Mouse (Mus musculus): ENCODE measurements around the gene 8030411F24Rik.
A peak's percentile ranks its signal among the peaks of the same experiment; 100 is the strongest.
"Not testable (repeated sequence)": the region's sequence is repeated elsewhere in the genome, so short reads cannot be mapped to it uniquely, and the experiment has no call there.

8030411F24Rik gene

DNA sequence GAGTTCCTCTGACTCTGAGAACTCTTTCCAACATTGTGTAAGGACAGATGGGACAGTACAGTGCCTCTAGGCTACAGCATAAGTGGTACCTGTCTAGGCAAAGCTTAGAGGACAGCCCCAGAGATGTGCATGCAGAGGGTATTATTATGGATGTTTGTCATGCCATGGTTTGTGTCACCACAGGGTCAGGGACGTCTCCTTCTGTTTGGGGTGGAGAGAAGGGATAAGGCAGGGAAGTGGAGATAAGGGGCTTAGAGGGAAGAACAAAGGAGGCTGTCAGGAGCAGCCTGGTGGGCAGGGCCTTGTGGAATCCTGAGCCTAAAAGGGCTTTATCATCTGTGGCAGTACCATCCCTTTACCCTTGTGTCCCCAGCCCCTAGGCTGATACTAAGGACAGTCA is at the start of gene 8030411F24Rik:
Gene 8030411F24Rik, plus strand, starts transcription at position 301 of the 400 bp plus-strand sequence.
- DNase-seq (ENCODE audit: low spot score in 2 of 2) = no peak

DNA sequence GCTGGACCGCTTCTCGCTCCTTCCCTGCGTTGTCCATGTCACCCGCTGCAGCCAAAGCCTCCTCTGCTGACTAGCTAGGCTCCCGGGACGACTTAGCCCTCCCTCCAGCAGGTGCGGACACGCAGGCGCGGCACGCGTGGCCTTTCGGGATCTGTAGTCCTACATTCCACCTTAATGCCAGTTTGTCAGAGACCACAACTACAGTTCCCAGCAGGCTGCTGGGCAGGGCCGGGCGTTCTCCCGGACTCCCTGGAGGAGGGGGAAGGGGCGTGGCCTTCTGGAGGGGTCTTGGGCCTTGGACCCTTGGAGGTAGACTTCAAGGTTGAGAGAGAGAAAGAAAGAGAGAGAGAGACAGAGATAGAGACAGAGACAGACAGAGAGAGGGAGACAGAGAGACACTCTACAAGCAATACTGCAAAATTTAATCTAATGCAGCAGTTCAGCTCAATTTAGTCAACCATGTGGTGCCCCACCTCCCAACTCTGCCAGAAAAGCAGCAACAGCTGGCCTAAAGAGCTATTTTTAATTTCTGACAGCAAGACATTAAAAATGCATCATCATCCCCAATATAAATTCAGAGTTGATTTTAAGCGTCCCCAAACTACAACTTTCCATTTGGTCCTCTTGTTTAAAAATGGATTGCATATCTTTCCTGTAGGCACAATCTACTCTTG is 49.3 kb upstream of the 8030411F24Rik start, which contains the start of gene Napb:
Gene Napb, minus strand, starts transcription at position 141 of the 674 bp plus-strand sequence.
- DNase-seq (ENCODE audit: low spot score in 2 of 2) = peak; percentile 81 to 87

DNA sequence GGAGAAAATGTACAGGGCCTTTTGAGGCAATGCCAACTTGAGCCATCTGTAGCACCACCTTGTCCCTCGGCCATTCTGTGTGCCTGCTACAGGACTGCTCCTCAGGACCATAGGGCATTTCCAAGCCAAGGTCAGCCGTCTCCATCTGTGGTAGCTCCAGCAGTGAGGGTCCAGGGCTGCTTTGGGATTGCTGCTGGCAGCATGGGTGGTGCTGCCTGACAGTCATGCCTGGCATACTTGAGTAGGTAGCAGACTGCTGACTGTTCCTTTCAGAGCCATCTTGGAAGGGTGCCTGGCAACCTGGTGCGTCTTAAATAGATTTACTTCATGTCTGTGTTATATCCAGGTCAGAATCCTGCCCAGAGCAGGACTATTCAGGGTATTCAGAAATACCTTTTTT is 38.8 kb upstream of the 8030411F24Rik start:
- DNase-seq (ENCODE audit: low spot score in 2 of 2) = peak in 1 of 2 experiments; percentile 40

DNA sequence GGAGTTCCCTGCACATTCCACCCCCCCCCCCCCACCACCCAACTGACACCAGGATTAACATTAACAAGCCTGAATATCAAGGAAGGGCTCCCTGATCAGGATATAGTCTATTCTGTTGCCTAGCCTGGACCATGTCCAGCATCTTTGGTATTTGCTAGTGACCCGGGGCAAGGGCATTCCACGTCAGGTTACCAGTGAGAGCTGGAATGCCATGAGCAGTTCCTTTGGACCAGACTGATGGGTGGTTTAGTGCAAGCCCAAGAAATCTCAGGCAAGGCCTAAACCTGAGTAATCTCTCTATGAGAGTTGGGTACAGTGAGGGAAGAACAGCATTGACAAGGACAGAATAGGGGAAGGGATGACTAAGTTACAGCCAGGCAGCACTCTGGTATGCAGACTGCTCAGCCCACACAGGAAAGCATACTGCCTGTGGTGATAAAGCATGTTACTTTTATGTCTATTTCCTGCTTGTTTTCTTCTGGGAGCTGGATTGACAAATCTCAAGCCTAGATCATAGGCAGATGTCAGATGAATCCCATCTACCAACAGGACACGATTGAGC is 37.9 kb upstream of the 8030411F24Rik start:
- DNase-seq (ENCODE audit: low spot score in 2 of 2) = no peak

DNA sequence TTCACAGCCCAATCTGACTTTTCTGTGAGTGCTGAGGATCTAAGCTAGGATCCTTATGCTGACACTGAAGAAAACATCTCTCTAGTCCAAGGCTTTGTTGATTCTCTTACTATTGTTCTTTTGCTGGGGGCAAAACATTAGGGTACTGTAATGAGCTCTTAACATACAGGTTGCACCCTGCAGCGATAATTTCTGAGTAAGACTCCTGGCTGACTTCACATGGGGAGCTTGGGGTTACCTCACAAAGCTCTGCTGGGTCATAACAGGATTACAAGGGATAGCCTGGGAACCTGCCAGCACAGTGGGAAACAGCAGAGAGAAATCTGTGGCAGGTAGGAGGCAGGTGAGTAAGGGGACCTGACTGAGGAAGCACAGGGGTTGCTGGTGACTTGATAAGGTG is 31.8 kb upstream of the 8030411F24Rik start, which contains the start of gene Cstl1:
Gene Cstl1, plus strand, starts transcription at position 301 of the 400 bp plus-strand sequence.
- DNase-seq (ENCODE audit: low spot score in 2 of 2) = no peak

DNA sequence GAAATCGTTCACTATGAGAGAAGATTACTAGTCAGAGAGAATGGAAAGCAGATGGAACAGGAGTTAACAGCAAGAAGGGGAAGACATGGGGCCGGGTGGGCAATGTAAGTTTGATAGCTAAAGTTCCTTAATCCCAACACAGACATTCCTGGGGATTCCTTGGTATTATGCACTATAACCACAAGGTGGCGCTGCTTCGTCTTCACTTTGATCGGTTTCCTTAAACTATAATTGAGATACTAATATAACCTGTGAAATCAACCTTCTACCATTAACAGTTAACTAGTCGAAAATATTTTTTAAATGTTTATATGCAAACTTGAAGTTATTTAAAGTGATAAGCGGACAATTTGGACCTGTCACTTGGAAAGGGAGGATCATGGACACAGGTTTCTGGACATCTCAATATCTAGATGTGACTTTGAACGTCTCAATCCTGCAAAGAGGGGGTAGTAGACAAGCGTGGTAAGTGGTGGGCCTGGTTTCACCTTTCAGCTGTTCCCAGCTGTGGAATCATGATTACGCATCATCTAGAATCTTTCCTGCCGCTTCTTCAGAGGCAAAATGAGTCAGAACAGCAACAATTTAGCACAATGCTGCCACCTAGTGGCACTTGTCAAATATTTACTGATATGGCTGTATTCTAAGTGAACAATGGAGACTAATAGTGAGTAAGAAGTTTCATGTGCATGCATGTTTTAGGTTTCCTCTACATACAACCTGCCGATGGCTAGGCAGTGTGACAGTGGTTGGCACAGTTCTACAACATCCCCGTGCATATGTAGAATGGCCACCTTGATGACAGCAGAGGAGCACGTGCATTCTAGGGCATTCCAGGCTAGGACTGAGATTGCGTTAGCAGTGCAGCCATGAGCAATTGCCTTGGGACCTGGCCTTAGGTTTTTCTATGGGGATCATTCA is 29.7 kb upstream of the 8030411F24Rik start:
- peak; percentile 42 to 63 for DNase-seq (ENCODE audit: low spot score in 2 of 2)

DNA sequence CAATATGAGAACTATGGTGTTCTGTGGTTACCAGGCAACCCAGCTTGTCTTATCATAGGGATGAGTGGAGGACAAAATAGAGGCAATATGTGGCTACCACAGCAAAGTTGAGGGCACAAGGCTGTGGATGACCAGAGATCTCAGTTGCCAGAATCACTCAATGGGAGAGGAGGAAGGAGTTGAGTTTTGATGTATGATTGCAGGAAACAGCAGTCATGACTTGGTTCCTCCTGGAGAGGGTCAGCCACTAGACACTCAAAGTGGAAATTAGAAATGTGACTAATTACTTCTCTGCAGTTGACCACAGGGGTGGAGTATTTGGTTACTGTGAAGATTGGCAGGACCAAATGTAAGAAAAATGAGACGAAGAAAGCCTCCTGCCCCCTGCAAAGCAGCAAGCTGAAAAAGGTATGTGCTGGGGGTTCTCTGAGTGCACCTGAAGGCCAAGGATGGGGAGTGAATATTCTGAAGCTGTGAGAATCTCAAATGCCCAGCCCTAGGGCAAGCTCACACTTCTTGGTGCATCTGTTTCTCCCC is 27.4 kb upstream of the 8030411F24Rik start:
- DNase-seq (ENCODE audit: low spot score in 2 of 2) = no peak

DNA sequence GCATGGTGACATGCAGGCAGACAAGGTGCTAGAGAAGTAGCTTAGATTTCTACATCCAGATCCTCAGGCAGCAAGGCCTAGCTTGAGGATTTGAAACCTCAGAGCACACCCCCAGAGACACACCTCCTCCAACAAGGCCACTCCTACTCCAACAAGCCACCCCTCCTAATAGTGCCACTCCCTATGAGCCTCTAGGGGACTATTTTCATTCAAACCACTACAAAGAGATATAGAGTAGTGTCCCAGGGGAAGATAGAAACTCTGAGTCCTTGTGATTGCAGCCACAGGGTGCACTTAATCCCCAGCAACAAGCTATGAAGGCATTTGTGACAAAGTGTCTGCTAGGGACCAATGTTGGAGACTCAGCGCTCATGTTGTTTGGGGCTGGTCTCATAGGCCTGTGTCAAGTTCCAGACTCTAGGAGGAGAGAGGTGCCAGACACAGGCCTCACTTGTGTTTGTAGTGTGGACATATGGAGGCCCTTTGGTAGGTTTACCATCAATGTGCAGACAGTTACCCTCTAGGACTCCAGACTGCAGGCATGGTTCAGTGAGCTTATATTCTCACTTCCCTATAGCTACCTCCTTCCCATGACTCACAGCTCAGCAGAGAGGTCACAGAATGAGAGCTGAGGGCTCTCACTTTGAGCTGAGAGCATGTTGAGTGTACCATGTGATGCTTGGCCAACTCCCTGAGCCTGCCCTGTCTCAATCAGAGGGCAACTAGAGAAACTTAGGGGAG is 18.0 kb upstream of the 8030411F24Rik start:
- DNase-seq (ENCODE audit: low spot score in 2 of 2) = no peak

DNA sequence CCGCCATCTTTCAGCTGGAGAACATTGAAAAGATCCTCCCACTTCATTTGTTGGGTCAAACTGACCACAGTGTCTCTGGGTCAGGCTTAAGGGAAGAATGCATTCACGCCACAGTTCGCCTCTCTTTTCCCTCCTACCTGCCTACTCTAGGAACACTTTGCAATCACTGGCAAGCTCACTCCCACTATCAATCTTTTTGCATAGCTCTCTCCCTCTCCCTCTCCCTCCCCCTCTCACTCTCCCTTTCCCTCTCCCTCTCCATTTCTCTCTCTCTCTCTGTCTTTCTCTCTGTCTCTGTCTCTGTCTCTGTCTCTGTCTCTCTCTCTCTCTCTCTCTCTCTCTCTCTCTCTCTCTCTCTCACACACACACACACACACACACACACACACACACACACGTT is 10.4 kb upstream of the 8030411F24Rik start, which contains the start of gene Cst11:
Gene Cst11, minus strand, starts transcription at position 101 of the 400 bp plus-strand sequence.
- DNase-seq (ENCODE audit: low spot score in 2 of 2) = not testable (repeated sequence)

DNA sequence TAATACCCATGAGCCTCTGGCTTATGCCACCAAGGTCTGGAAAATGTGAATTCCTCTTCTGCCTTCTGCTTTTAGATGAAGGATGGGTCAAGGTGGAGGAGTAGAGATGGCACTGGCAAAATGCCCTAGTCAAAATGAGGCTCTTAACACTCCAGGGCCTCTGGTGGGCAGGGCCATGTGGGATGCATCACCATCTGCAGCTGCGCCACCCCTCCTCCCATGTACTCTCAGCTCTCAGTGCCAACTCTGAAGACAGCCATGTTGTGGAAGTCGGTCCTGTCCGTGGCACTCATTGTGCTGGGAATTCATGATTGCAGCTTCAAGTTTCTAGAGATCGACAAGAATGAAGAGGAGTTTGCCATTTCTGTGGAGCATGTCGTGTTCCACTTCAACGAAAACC is 7.3 kb downstream of the 8030411F24Rik start, which contains the start of gene Cst12:
Gene Cst12, plus strand, starts transcription at position 220 of the 400 bp plus-strand sequence.
- DNase-seq (ENCODE audit: low spot score in 2 of 2) = no peak

DNA sequence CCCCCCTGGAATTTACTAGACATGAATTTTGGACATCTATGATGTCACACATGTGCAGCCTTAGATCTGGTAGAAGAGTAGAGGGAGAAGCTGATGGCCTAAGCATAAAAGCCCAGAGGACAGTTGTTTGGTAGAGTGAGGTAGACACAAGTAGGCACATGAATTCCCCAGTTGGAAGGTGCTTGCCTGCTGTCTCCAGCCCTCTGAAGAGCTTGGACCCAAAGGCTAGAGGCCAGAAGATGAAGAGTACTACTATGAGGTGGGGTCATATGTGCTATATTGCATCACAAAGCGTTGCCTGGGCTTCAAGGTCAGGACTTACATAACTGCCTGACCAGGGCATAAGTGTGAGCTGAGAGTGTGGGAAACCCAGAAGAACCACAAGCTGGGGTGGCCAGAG is 16.7 kb downstream of the 8030411F24Rik start, which contains the start of gene Cst8:
Gene Cst8, plus strand, starts transcription at position 301 of the 400 bp plus-strand sequence.
- no peak for DNase-seq (ENCODE audit: low spot score in 2 of 2)

DNA sequence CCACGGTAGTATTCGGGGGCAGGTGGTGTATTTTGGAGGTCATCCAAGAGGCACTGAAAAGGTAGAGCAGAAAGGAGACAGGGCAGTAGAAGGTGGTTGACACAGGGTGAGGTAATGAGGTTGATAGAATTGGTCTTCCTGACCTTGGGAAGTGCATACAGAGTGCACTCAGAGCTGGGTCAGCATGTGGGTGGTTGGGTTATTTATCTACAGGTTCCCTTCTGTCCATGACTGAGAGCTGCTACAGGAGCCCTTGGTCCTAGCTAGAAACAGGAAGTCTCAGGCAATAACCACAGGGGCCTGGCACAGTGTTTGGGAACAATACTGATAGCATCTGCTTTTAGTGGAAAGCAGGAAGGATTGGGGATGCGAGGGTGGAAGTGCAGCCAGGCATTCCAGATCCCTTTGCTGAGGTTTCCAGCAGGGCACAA is 19.7 kb downstream of the 8030411F24Rik start:
- DNase-seq (ENCODE audit: low spot score in 2 of 2) = peak in 1 of 2 experiments; percentile 4

DNA sequence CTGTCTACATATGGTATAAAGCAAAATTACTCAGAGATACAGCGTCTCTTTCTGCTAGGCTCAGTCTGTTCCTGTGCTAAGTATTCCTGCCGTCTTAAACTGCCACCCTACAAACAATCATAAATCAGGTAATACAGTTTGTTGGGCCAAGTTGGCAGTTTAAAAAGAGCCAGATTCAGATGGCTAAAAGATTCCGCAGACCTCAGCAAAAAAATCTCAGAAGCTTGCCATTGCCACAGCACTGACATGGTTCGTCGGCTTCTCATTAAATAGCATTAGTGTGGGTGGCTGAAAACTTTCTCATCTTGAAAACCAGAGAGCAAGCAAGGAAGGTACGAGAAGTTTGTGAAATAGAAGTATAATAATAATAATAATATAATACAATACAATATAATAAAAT is 24.9 kb downstream of the 8030411F24Rik start:
- no peak for DNase-seq (ENCODE audit: low spot score in 2 of 2)

DNA sequence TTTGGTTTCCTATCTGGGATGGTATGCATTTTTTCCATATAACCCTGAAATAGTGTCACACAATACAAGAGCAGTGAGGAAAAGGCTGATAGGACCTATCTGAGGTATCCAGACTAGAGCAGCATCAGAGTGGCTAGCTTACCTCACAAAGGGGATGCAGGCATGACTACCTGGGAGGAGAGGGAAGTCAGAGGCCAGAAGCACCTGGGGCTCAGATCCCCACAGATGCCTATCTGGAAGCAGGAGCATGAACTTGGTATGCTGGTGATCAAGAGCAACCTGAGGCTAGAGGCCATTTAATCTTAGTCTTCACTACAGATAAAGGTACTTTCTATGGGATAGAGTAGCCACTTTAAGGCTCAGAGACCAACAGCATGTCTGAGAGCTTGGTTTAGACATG is 38.1 kb downstream of the 8030411F24Rik start, which contains the start of gene Cst13:
Gene Cst13, plus strand, starts transcription at position 173 of the 400 bp plus-strand sequence.
- no peak for DNase-seq (ENCODE audit: low spot score in 2 of 2)

DNA sequence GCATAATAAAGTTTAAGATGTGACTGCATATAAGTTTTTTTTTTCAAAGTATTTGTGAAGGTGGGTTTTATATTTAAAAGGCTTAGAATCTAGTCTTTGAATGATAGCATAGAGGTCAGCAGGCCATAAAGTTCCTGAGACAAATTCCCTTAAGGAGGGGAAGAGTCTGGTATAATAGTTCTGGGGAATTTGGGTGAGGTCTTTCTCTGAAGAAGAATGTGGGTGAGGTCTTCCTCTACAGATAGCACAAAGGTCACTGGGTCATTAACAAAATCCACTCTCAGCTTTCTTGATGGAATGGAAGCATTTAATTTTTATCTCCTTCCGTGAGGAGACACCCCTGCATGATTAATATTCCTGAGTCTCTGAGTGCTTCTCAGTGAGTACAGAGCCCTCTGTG is 44.2 kb downstream of the 8030411F24Rik start:
- DNase-seq (ENCODE audit: low spot score in 2 of 2) = no peak

DNA sequence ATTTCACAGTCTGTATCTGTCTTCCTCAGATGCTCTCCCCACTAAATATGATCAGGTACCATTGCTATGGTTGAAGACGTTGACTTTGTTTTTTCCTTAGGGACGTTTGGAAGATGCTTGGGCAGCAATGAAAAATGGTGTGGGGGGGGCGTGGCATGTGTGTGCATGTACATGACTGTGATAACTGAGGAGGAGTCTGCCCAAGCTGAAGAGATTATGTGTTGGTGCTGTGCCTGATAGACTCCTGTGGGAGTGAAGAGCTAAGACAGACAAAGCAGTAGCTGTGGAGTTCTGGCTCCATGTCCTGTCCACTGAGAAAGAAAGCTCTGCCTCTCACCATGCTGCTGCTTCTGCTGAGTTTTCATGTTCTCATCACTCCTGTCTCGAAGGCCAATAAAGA is 53.1 kb downstream of the 8030411F24Rik start, which contains the start of gene Cst9:
Gene Cst9, plus strand, starts transcription at position 236 of the 400 bp plus-strand sequence.
- DNase-seq (ENCODE audit: low spot score in 2 of 2) = no peak
